8 mouse cellular contexts compared by ENCODE assay signal in the genomic region with DNA sequence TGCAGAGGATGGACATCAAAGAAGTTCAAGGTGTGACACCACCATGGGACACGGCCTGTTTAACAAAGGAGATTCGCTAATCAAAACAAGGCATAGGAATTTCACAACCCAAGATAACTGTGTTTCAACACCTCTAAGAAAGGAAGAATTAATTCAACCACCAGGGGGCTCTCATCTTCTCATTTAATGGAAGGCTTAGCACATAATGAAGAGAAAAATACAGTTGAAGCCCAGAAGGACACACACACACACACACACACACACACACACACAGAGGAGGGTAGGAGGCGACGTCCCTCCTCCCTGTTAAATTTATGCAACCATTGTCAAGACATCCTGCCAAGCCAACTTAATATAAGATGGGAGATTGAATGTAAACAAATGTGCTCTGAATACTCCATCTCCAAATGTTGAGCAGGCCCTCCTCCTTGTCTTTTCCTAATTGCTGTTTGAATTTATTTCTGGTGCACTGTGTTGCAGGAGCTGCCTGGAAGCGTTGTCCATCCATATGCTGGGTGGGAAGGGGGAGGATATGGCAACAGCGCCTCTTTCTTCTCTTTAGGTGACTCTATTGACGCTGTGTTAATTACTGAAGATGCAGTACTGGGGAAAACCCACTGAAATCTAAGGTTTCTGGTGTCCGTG.
A peak's percentile ranks its signal among the peaks of the same experiment; 100 is the strongest.
DNase-seq lines count a peak whose midpoint lies in the region; TF ChIP-seq lines count a peak whose summit lies in the region.
"Had no signal": no experiment of that assay in that cellular context is flagged by ENCODE, and none has a peak within 500 bp of the region (broad histone marks: within the 10 kb centered on the region; RNA-seq: fewer than 3 reads in every experiment).

No protein-coding gene starts in this region.

- peak; percentile 67 for DNase-seq in layer of hippocampus, adult 11-12 months (ENCODE audit: low spot score)
- DNase-seq in layer of hippocampus, postnatal 25 days (ENCODE audit: extremely low spot score in 1 of 2, low spot score in 1 of 2): no peak
- peak; percentile 77 for DNase-seq in brain, adult 2 months (ENCODE audit: low read depth, low spot score)
- peak; percentile 56 to 73 for DNase-seq in heart, postnatal 10 days
- DNase-seq in lung, postnatal 14 days: peak; percentile 50
- DNase-seq in thymus, postnatal 14 days: peak; percentile 48

- H3K27me3 ChIP-seq in E14TG2a.4 (ENCODE audit: insufficient read depth, low read length): peaks cover 5% of the 10 kb centered on the region; the same call in 1 of the 2 replicates
- H3K27me3 ChIP-seq: limb, embryonic 15.5 days had no signal

- peak; percentile 34; the same call in 1 of the 2 replicates for TF ChIP-seq CTCF in E14TG2a.4 (conservative IDR thresholded peaks at IDR 0.05; ENCODE audit: low read length)

- intact Hi-C loops in heart, postnatal 10 days (cut with DNase I): loop anchor here (2.0 to 5.0 kb wide), 3 partner anchors 105 to 495 kb away; no protein-coding TSS in a partner anchor

- H3K4me1 ChIP-seq in E14TG2a.4 (replicated peaks; ENCODE audit: low read depth, low read length): no peaks in the 10 kb centered on the region
- H3K4me1 ChIP-seq: limb, embryonic 15.5 days had no signal

- H3K9me3 ChIP-seq in E14TG2a.4 (ENCODE audit: low read length): no peaks in the 10 kb centered on the region
- H3K9me3 ChIP-seq: limb, embryonic 15.5 days had no signal

- H3K36me3 ChIP-seq in E14TG2a.4 (ENCODE audit: insufficient read depth, low read length): no peaks in the 10 kb centered on the region
- H3K36me3 ChIP-seq: limb, embryonic 15.5 days had no signal

- H3K4me3 ChIP-seq in E14TG2a.4 (replicated peaks; ENCODE audit: low read length): no peak overlapping the region
- H3K4me3 ChIP-seq: limb, embryonic 15.5 days had no signal

Comparison
In these comparisons a context has a peak if more than half of its experiments do, and no peak if none do; other contexts are left out.
1. DNase-seq: peak in layer of hippocampus, adult 11-12 months (single experiment), brain, adult 2 months (single experiment), heart, postnatal 10 days (2 of 2), lung, postnatal 14 days (single experiment) and thymus, postnatal 14 days (single experiment); none in layer of hippocampus, postnatal 25 days (0 of 2).